Mouse (Mus musculus) spleen, adult 2 months (tissue): Measurements from ENCODE around the gene Ntn1. TPM values are rescaled to one million over a fixed set of nuclear protein-coding genes. Genes with fewer than 3 reads are reported as not detected.

Source experiments
- DNase-seq, 2 experiments: peaks; one replicate each; pipeline versions ENCODE4 v3.0.0 to v3.0.0-alpha.2; 2012 to 2021; ENCODE audit warnings: low spot score in 2 of 2, low read depth in 1 of 2
- H3K27ac ChIP-seq: fragments of 200-500 bp; 2 replicates; pipeline ENCODE4 v1.5.1; 2012; ENCODE audit warnings: low read length, inconsistent platforms; ENCODE audit not compliant: insufficient read depth
- H3K27me3 ChIP-seq: fragments of 200-500 bp; 2 replicates; pipeline ENCODE4 v1.6.1; 2012; ENCODE audit warnings: mild to moderate bottlenecking, moderate library complexity, low read length, inconsistent platforms; ENCODE audit not compliant: control insufficient read depth, insufficient read depth
- H3K36me3 ChIP-seq: fragments of 200-500 bp; 2 replicates; pipeline ENCODE4 v1.6.1; 2012; ENCODE audit warnings: mild to moderate bottlenecking, low read length, inconsistent platforms; ENCODE audit not compliant: control insufficient read depth, insufficient read depth
- H3K4me1 ChIP-seq: fragments of 200-500 bp; 2 replicates; pipeline ENCODE4 v1.6.1; 2011; ENCODE audit warnings: inconsistent platforms; ENCODE audit not compliant: control insufficient read depth, insufficient read depth, insufficient read length
- H3K4me3 ChIP-seq: fragments of 200-500 bp; 2 replicates; pipeline ENCODE4 v1.5.1; 2011; ENCODE audit warnings: mild to moderate bottlenecking, inconsistent platforms; ENCODE audit not compliant: insufficient read depth, insufficient read length; ENCODE audit errors: extremely low read depth
- CTCF ChIP-seq: fragments of 200-500 bp; IDR thresholded peaks from 2 replicates; pipeline ENCODE4 v1.5.1; 2011; ENCODE audit warnings: mild to moderate bottlenecking, inconsistent platforms; ENCODE audit not compliant: insufficient read depth, insufficient read length, insufficient replicate concordance; ENCODE audit errors: extremely low read depth
- POLR2A ChIP-seq: fragments of 200-500 bp; IDR thresholded peaks from 2 replicates; pipeline ENCODE4 v1.6.1; 2011; ENCODE audit warnings: low read depth, low read length, inconsistent platforms
- WGBS: fragments of 180-500 bp; shearing (Covaris S2); methylation state at CpG from one replicate; pipeline ENCODE4 v1.1.7; 2018; 5-methylcytosine and 5-hydroxymethylcytosine counted together
- polyA plus RNA-seq: library from polyadenylated mRNA; depleted of rRNA; stranded (reverse); fragments of >200 nt; gene quantifications from 2 replicates; pipeline ENCODE4 v1.2.3, GENCODE M21; 2012

Gene Ntn1
- polyA plus RNA-seq, 1 experiment, result 3.8 TPM

DNA sequence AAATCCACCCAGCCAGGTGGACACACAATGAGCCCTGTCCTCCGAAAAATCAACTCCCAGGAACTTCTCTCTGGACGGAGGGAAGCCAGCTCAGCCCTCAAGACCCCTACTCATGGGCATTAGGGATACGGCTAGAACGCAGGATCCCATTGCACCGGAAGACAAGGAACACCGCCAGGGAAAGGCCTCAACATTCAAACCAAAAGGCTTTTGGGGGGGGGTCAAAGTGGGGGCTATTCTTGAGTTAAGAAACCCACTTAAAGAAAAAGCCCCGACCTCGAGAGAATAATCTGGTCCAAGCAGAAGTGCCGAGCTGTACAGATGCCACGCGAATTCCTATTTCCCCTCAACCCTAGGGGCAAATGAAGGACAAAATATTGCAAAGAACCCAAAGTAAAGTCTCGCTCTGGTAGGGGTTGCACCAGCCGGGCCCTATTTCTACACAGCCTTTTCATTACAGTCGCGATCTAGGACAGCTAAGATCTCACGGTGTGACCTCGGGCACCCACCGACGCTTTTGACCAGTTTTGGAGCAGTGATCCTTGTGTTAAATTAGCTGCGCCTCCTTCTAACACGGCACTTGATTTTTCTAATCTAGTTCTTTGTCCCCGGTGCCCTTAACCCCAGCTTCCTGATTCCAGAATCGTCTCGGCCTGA is 1.6 kb downstream of the Ntn1 start:
- no peak overlapping the region for H3K27ac ChIP-seq
- TF ChIP-seq POLR2A (no peak), CTCF (no peak)
- peaks cover 30% of the 10 kb centered on the region for H3K27me3 ChIP-seq
- no peaks in the 10 kb centered on the region for H3K36me3 ChIP-seq
- H3K4me1 ChIP-seq, result peaks cover 4% of the 10 kb centered on the region
- 18% methylated on average over 24 of the region's 24 CpGs for WGBS
- H3K4me3 ChIP-seq, result no peak overlapping the region
- DNase-seq, result no peak

DNA sequence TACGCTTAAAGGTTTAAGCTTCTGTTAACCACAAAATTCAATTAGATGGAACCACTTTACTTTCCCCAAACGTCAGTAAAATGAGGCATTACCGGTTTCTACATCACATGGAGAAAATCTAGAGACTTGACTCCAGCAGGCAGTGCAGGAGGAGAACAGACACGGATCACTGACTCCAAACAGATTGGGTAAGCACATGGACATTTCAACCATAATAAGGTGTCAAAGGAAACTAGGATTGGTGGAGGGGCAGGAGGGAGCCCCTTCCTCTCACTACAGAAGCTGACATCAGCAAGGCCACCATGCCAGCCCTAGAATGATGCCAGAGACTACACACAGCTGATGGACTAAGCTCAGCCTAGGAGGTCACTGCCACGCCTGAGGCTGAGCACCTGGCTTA is 5.1 kb downstream of the Ntn1 start:
- TF ChIP-seq CTCF, result no peak
- TF ChIP-seq POLR2A, result no peak
- Histone ChIP-seq H3K27ac (no peak overlapping the region), H3K27me3 (peaks cover 34% of the 10 kb centered on the region), H3K4me3 (no peak overlapping the region), H3K36me3 (no peaks in the 10 kb centered on the region), H3K4me1 (peaks cover 4% of the 10 kb centered on the region)
- no peak for DNase-seq
- WGBS, result 68% methylated on average over 5 of the region's 5 CpGs

DNA sequence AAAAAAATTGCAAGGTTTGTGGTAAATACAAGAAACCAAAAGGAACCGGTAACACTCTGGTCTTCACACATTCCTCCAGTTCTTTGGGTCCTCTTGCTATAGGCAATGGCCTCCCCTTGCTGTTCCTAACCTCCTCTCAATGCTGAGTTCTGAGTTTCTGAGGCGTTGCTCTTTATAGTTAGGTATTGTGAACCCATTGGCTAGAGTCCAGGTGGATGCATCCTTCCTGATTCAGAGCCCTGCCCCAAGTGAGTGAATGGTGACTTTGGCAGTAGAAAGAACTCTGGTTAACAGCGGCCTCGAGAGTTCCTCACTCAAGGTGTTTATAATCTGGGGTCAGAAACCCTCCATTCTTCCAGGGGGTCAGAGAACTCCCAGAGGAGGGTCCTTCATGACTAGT is 5.9 kb downstream of the Ntn1 start:
- no peak overlapping the region for H3K27ac ChIP-seq
- H3K36me3 ChIP-seq, result no peaks in the 10 kb centered on the region
- DNase-seq, result no peak
- H3K27me3 ChIP-seq, result peaks cover 28% of the 10 kb centered on the region
- H3K4me3 ChIP-seq, result no peak overlapping the region
- WGBS, result 55% methylated on average over 4 of the region's 4 CpGs
- no peak for TF ChIP-seq POLR2A
- TF ChIP-seq CTCF, result no peak
- H3K4me1 ChIP-seq, result peaks cover 4% of the 10 kb centered on the region

DNA sequence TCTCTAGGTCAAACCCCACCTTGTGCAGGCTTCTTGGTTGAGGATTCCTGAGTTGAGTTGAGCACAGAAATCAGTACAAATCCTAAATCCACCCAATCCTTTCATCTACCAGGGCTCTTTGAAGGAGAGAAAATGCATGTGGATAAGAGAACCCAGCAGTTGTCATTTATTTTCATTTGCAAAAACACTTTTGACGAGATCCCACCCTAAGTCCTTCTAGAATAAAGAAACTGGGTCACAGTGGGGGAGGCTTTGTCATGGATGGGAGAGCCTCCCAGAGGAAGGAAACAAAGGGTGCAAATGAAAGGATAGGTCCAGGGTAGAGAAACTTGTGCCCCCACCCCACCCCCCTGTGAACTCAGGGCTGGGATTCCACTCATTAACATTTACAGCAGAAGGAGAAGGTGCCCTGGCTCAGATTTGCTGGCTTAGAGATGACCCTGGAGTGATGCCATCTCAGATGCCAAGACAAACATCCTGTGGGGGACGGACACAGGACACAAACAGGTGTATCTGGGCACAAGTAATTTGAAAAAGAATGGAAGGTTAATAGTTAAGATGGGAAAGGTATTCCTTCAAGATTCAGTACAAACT is 6.6 kb downstream of the Ntn1 start:
- Histone ChIP-seq H3K27ac (no peak overlapping the region), H3K4me1 (no peaks in the 10 kb centered on the region), H3K27me3 (peaks cover 23% of the 10 kb centered on the region), H3K36me3 (no peaks in the 10 kb centered on the region), H3K4me3 (no peak overlapping the region)
- DNase-seq, result no peak
- WGBS, result 74% methylated on average over 2 of the region's 2 CpGs
- TF ChIP-seq POLR2A (no peak), CTCF (no peak)

DNA sequence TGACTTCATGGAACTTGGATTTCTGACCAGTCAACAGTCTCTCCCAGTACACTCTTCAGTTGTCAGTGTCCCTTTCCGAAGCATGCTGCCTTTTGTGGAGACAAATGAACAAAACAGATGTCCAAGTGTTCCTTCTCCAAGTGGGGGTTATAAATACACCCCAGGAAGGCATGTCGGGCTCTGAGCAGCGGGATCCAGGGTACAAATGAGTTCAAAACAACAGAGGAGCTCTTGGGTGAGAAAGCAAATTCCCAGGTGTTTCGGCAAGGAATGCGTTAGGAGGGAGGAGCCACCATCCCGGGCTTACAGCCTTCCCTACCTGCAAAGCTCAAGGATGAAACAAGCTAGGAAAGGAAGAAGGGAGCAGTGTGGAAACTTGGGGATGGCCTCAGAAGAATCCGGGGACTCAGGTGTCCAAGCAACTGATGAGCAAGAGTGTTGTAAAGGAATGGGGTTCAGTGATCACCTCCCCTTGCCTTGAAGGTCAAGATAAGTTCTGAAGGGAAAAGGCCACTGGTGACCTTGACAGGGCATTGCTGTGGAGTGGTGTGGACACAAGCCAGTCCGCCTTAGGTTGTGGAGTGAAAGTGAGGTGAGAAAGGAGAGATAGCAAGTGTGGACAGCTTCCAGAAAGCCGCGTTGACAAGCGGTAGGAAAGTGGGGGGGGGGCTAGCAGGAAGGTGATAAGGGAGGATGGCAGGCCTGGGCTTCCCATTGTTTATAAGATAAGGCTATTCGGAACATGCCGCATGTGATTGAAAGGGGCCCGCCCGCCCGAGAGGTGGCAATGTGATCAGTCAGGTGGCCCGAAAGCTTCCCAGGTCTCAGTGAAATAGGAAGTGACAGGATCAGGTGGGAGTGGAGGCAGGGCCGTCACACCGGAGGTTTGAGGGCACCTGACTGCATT is 10.0 kb downstream of the Ntn1 start:
- H3K27me3 ChIP-seq, result peaks cover 29% of the 10 kb centered on the region
- peaks cover 9% of the 10 kb centered on the region for H3K4me1 ChIP-seq
- H3K27ac ChIP-seq, result no peak overlapping the region
- H3K4me3 ChIP-seq, result no peak overlapping the region
- no peaks in the 10 kb centered on the region for H3K36me3 ChIP-seq
- TF ChIP-seq CTCF (no peak), POLR2A (no peak)
- WGBS, result 20% methylated on average over 19 of the region's 19 CpGs
- no peak for DNase-seq

DNA sequence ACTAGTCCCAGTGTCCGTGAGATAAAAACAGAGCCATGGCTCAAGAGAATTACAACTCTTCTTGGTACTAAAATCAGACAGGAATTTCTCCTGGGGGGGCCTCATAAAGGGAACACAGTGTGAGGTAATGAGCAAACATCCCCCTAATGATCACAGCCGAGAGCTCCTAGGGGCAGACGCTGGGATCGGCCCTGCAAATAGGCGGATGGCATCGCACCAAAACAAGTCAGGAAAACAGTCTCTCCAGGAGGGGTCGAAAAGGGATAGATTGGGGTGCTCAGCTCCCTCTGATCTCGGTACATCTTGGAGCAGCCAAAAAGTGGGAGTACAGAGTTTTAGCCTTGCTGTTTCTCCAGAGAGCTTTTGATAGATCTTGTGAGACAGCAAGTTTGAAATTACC is 11.0 kb downstream of the Ntn1 start:
- H3K27ac ChIP-seq, result no peak overlapping the region
- peaks cover 17% of the 10 kb centered on the region for H3K4me1 ChIP-seq
- H3K36me3 ChIP-seq, result no peaks in the 10 kb centered on the region
- no peak overlapping the region for H3K4me3 ChIP-seq
- peaks cover 38% of the 10 kb centered on the region for H3K27me3 ChIP-seq
- DNase-seq, result no peak
- TF ChIP-seq CTCF (no peak), POLR2A (no peak)
- 27% methylated on average over 8 of the region's 8 CpGs for WGBS

DNA sequence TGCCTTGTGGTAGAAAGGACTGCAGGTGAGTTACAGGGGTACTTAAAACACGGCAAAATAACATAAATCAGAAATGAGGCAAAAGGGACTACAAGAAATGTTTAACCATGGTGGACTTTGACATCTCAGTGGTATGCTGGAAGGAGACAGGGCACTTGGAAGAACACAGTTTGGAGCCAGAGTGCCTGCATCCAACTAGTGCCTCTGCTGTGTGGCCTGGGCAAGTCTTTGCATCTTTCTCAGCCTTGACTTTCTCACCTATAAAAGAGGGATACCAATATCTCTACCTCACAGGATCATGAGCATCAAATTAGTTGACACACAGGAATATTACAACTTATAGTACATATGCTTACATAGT is 12.0 kb downstream of the Ntn1 start:
- WGBS, result 67% methylated on average over 1 of the region's 1 CpGs
- H3K27me3 ChIP-seq, result peaks cover 40% of the 10 kb centered on the region

More for the DNA sequence above, 12.0 kb downstream of the Ntn1 start:
- no peak for DNase-seq
- H3K4me3 ChIP-seq, result no peak overlapping the region
- TF ChIP-seq CTCF (no peak), POLR2A (no peak)
- no peak overlapping the region for H3K27ac ChIP-seq
- peaks cover 17% of the 10 kb centered on the region for H3K4me1 ChIP-seq
- no peaks in the 10 kb centered on the region for H3K36me3 ChIP-seq
